Mouse (Mus musculus) embryonic fibroblast, embryonic 13.5 days (primary cell): ENCODE results near the gene Plcl2.

ENCODE experiments used
- CTCF ChIP-seq: IDR thresholded peaks from 2 replicates; pipeline ENCODE4 v1.5.1; 2011; ENCODE audit warnings: mild to moderate bottlenecking, control low read depth, low read length, moderate library complexity, borderline replicate concordance; ENCODE audit not compliant: insufficient read depth
- POLR2A ChIP-seq: IDR thresholded peaks from 2 replicates; pipeline ENCODE4 v1.6.1; 2011; ENCODE audit warnings: low read depth, mild to moderate bottlenecking, control low read depth, low read length, moderate library complexity

- TF ChIP-seq CTCF: no peak
- TF ChIP-seq POLR2A: no peak
These were observed 988 bp upstream of the Plcl2 start for GRCm38 (mm10) chr17:50508055-50508774.
